Mouse (Mus musculus) erythroblast, embryonic 14.5 days (primary cell): ENCODE results near the gene Pls1. TPM values are rescaled to one million over a fixed set of nuclear protein-coding genes. Genes with fewer than 3 reads are reported as not detected.

Experiments used
- H3K27me3 ChIP-seq: 2 replicates; pipeline ENCODE4 v1.6.1; 2012; ENCODE audit warnings: inconsistent platforms; ENCODE audit not compliant: control insufficient read depth
- H3K36me3 ChIP-seq: 2 replicates; pipeline ENCODE4 v1.6.1; 2012; ENCODE audit warnings: mild to moderate bottlenecking, inconsistent platforms; ENCODE audit not compliant: control insufficient read depth
- H3K4me1 ChIP-seq: 2 replicates; pipeline ENCODE4 v1.6.1; 2012; ENCODE audit warnings: inconsistent platforms; ENCODE audit not compliant: control insufficient read depth
- H3K4me3 ChIP-seq: replicated peaks from 2 replicates; pipeline ENCODE3; 2012; ENCODE audit warnings: moderate library complexity, mild to moderate bottlenecking, inconsistent platforms
- H3K9me3 ChIP-seq: 2 replicates; pipeline ENCODE4 v1.6.1; 2012; ENCODE audit warnings: low read length, inconsistent platforms, mixed read lengths; ENCODE audit not compliant: control insufficient read depth
- GATA1 ChIP-seq: IDR thresholded peaks from 2 replicates; pipeline ENCODE4 v1.6.1; 2012; ENCODE audit warnings: low read length, inconsistent platforms, mixed read lengths
- TAL1 ChIP-seq: IDR thresholded peaks from 3 replicates; pipeline ENCODE4 v1.6.1; 2012; ENCODE audit warnings: low read length, inconsistent platforms, mixed read lengths
- polyA plus RNA-seq: library from polyadenylated mRNA; stranded (reverse); fragments of >175 nt; gene quantifications from 2 replicates; pipeline ENCODE4 v1.2.3, GENCODE M21; 2012

The Pls1 gene
- polyA plus RNA-seq, 1 experiment, result not detected

DNA sequence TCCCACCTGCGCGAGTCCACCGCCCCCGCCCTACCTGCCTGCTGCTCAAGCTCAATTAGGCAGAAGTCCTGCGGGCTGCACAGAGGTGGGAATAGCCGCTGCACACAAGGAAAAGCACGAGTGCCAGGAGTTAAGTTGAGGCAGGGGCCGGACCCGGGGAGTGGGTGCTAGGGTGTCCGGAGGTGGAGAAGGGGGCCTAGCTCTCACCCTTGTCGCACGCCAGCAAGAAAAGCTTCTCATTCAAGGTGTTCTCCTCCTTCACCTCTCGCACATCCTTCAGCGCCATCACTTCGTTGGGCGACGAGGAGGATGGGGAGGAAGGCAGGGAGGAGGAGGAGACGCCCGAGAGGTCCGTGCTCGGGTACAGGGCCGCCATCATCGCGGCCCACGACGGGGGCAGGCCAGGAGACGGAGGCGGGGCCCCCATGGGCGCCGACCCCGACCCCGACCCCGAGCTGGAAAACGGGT is 95.6 kb downstream of the Pls1 start:
- Histone ChIP-seq H3K9me3 (no peaks in the 10 kb centered on the region), H3K36me3 (no peaks in the 10 kb centered on the region), H3K4me1 (peaks cover 12% of the 10 kb centered on the region), H3K27me3 (peaks cover 46% of the 10 kb centered on the region), H3K4me3 (peak overlapping the region; percentile 66)
- TF ChIP-seq TAL1 (no peak), GATA1 (no peak)

DNA sequence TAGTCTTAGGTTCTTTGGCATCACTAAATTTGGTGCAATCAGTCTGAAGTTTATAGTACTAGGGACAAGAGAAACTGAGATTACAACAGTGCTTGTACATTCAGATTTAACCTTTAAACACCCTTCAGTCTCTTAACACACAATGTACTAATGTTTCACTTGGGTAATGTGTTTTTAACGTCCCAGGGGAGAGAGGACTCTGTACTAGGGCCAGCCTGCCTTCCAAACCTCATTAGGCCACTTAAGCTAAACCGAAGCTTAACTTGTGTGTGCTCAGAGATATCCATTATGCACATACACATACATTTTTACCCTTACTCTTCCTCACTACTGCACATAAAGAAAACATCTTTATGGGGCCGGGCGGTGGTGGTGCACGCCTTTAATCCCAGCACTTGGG is 97.8 kb downstream of the Pls1 start:
- Histone ChIP-seq H3K27me3 (peaks cover 44% of the 10 kb centered on the region), H3K4me3 (no peak overlapping the region), H3K36me3 (no peaks in the 10 kb centered on the region), H3K9me3 (no peaks in the 10 kb centered on the region), H3K4me1 (peaks cover 12% of the 10 kb centered on the region)
- TF ChIP-seq TAL1 (no peak), GATA1 (no peak)

DNA sequence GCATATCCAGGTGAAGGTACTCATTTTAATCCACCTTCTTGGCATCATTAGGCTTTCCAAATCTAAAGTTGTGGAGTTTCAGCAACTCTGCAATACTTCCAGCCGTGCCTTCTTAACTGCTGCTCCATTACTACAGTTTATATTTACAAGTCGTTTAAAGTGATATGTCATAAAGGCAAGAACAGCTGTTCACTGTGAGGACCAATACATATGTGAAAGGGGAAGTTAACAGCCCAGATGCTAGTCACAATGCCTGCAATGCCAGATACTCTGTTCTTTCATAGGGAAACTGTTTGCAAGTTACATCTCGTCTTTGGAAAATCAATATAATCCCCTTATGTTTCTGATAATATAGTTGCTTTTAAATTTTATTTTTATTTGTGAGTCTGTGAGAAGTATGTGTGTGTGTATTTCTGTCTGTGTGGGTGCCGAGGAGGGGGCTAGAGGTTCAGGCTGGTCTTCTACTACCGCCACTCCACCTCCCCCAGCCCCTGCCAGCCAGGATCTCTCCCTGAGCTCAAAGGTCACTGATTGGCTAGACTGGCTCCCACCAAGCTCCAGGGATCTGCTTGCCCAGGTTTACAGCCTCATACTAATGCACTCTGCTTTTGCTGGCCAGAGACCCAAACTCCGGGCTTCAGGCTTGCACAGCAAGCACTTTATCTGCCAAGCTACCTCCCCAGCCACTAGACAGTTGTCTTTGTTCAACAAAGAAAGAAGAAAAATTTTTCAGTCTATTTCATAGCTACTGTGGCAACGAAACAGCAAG is 100.1 kb downstream of the Pls1 start:
- no peak overlapping the region for H3K4me3 ChIP-seq
- peaks cover 8% of the 10 kb centered on the region for H3K4me1 ChIP-seq
- no peaks in the 10 kb centered on the region for H3K9me3 ChIP-seq
- H3K27me3 ChIP-seq, result peaks cover 25% of the 10 kb centered on the region
- no peaks in the 10 kb centered on the region for H3K36me3 ChIP-seq
- TF ChIP-seq GATA1, result no peak

DNA sequence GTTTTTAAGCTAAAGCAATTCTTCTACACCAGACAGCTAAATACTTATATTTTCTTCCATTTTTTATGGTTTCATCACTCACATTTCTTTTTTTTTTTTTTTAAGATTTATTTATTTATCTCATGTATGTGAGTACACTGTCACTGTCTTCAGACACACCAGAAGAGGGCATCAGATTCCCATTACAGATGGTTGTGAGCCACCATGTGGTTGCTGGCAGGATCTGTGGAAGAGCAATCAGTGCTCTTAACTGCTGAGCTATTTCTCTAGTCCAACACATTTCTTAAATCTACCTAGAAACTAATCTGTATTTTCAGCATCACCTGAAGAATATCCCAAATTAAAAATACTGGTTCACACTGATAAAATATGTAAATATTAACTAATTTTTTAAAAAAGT is 108.9 kb downstream of the Pls1 start:
- Histone ChIP-seq H3K4me1 (no peaks in the 10 kb centered on the region), H3K36me3 (no peaks in the 10 kb centered on the region), H3K9me3 (no peaks in the 10 kb centered on the region), H3K4me3 (no peak overlapping the region), H3K27me3 (no peaks in the 10 kb centered on the region)
- TF ChIP-seq TAL1 (no peak), GATA1 (no peak)

DNA sequence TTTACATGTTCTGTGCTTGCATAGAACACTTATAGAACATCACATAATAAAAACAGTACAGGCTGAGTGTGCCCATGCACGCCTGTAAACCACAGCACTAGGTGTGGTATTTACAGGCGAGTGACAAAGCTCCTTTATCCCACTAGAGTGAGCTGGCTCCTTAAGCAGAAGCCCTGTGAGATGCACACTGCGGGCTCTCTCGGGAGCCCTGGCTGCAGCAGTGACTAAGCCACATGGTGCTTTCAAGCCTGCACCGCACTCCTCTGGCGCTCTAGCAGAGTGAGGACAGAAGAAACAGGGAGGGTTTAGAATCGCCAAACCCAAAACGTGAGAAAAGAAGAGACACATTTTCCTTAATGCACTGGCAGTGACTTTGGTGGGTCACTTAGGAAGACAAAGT is 132.5 kb downstream of the Pls1 start:
- Histone ChIP-seq H3K4me1 (no peaks in the 10 kb centered on the region), H3K9me3 (no peaks in the 10 kb centered on the region), H3K4me3 (no peak overlapping the region), H3K27me3 (no peaks in the 10 kb centered on the region), H3K36me3 (no peaks in the 10 kb centered on the region)
- TF ChIP-seq GATA1 (no peak), TAL1 (no peak)

DNA sequence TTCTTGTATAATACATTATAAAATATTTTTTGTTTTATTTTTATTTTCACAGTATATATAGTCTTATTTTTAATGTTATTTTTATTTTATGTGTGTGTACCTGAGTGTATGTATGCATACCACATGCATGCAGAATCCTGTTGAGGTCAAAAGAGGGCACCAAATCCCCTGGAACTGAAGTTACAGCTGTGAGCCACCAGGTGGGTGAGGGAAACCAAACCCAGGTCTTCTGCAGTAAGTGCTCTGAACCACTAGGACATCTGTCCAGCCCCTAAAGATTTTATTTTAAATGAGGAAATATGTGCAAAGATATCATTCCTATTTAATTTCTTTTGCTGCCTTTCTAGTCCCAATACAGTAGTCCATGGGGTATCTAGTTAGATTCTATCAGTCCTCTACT is 136.2 kb downstream of the Pls1 start:
- no peak overlapping the region for H3K4me3 ChIP-seq
- H3K27me3 ChIP-seq, result no peaks in the 10 kb centered on the region
- no peaks in the 10 kb centered on the region; the same call in 1 of the 2 replicates for H3K4me1 ChIP-seq
- TF ChIP-seq GATA1 (no peak), TAL1 (no peak)
- no peaks in the 10 kb centered on the region for H3K9me3 ChIP-seq
- no peaks in the 10 kb centered on the region for H3K36me3 ChIP-seq

DNA sequence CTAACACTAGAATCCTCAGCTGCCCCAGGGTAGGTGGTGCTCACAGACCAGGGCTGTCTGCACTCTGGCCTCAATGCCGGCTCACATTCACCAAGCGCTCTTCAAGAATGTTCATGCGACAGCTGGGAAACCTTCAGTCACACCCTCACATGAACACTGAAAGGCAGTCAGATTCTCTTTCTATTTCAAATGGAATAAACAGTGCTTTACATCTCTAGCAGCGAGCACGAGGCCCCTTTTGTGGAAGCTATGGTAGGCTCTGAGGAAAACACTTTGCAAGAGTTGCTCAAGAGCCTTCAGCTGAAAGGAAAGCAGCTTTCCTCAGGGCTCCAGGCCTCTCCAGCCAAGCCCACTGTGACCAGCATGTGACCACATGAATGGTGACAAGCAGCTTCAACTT is 139.7 kb downstream of the Pls1 start:
- no peaks in the 10 kb centered on the region for H3K27me3 ChIP-seq
- H3K4me1 ChIP-seq, result no peaks in the 10 kb centered on the region; the same call in 1 of the 2 replicates
- H3K36me3 ChIP-seq, result no peaks in the 10 kb centered on the region
- H3K9me3 ChIP-seq, result no peaks in the 10 kb centered on the region
- no peak overlapping the region for H3K4me3 ChIP-seq
- TF ChIP-seq TAL1 (no peak), GATA1 (no peak)

DNA sequence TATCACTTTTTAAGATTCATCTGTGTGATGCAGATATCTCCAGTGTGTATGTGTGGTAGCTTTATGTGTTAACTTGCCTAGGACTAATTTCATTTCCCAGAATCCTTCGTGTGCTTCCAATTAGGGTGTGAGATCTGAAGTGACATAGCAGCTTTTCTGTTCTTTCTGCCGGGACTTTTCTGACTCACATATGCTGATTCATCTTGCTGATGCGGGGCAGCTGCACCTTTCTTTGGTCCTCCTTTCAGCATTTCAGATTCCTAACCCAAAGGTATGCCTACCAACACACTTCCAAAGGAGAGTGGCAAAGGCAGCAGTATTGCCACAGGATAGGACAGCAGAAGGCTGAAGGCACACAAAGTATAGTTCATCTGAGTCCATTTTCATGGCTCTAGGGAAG is 141.0 kb downstream of the Pls1 start:
- Histone ChIP-seq H3K4me1 (no peaks in the 10 kb centered on the region; the same call in 1 of the 2 replicates), H3K27me3 (no peaks in the 10 kb centered on the region), H3K4me3 (no peak overlapping the region), H3K36me3 (no peaks in the 10 kb centered on the region), H3K9me3 (no peaks in the 10 kb centered on the region)
- TF ChIP-seq GATA1 (no peak), TAL1 (no peak)

Other genes starting within 250 kb of the Pls1 start
- gene Pcolce2, start 207.7 kb downstream of the Pls1 start, polyA plus RNA-seq, result not detected in 2 replicates
- not detected in 2 replicates for gene Trpc1, start 94.9 kb downstream of the Pls1 start, polyA plus RNA-seq
- gene Atr, start 12.3 kb upstream of the Pls1 start, polyA plus RNA-seq, result 0.02 and 0.03 TPM in 2 replicates
- 0.03 and 0.21 TPM in 2 replicates for gene Xrn1, start 109.4 kb upstream of the Pls1 start, polyA plus RNA-seq